Mouse (Mus musculus): Measurements from ENCODE around the gene Gm21366. TPM values are rescaled to one million over a fixed set of nuclear protein-coding genes. Genes with fewer than 3 reads are reported as not detected.

Gene Gm21366
- not detected in 2 replicates for polyA plus RNA-seq (2012; rRNA removed)

DNA sequence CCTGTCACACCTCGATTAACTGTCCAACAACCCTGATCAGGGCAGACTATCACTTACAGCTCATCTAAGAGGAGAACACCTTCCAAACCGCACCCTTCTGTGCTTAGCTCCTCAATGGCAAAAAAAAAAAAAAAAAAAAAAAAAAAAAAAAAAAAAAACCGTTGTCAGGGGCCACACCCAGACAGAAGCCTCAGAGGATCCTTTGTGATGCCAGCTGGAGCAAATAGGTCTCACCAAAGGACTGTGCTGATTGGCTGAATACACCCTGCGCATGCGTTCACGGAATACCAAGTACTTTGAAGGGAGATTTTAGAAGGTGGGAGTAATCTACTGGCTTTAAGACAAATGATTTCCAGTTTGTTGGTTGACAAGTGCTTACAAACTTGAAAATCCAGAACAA lies at the start of gene Gm21366:
Gene Gm21366, minus strand, starts transcription at position 101 of the 400 bp plus-strand sequence.

